In genomic region chr9:95675064-95675699, GRCm38 (mm10) we compare ENCODE assay signal across 9 mouse cellular contexts. TPM values are rescaled to one million over a fixed set of nuclear protein-coding genes. Genes with fewer than 3 reads are reported as not detected.
DNase-seq lines count a peak whose midpoint lies in the region; ATAC-seq and TF ChIP-seq lines count a peak whose summit lies in the region.
"Had no signal": no experiment of that assay in that cellular context is flagged by ENCODE, and none has a peak within 500 bp of the region (broad histone marks: within the 10 kb centered on the region; RNA-seq: fewer than 3 reads in every experiment).

No protein-coding gene starts in this region.

- H3K27ac ChIP-seq in heart, adult 2 months = peak overlapping the region; percentile 92
- no peak overlapping the region for H3K27ac ChIP-seq in heart, embryonic 12.5 days (ENCODE audit: poor library complexity, severe bottlenecking)
- peak overlapping the region; percentile 91 for H3K27ac ChIP-seq in lung, embryonic 16.5 days (ENCODE audit: low read length)
- H3K27ac ChIP-seq: limb, embryonic 12.5 days had no signal

- H3K9ac ChIP-seq in heart, adult 2 months (ENCODE audit: low read depth, low read length) = peak overlapping the region; percentile 74
- H3K9ac ChIP-seq in heart, embryonic 12.5 days = no peak overlapping the region
- no peak overlapping the region for H3K9ac ChIP-seq in lung, embryonic 16.5 days (ENCODE audit: low read length)
- H3K9ac ChIP-seq: limb, embryonic 12.5 days had no signal

- peaks cover 2% of the 10 kb centered on the region; the same call in 1 of the 2 replicates for H3K9me3 ChIP-seq in heart, embryonic 12.5 days (replicated peaks)
- H3K9me3 ChIP-seq in lung, embryonic 16.5 days (ENCODE audit: control insufficient read depth, low read length) = 0 out of 2 replicates have a peak, but pooled peaks cover 2% of the 10 kb centered on the region

- peak overlapping the region; percentile 37; the same call in 1 of the 2 replicates for H3K4me3 ChIP-seq in heart, adult 2 months
- H3K4me3 ChIP-seq in heart, embryonic 12.5 days = no peak overlapping the region
- no peak overlapping the region for H3K4me3 ChIP-seq in lung, embryonic 16.5 days (ENCODE audit: low read length)
- H3K4me3 ChIP-seq: limb, embryonic 12.5 days had no signal

- H3K36me3 ChIP-seq in heart, adult 2 months (ENCODE audit: control insufficient read depth, insufficient read depth, low read length) = no peaks in the 10 kb centered on the region
- no peaks in the 10 kb centered on the region for H3K36me3 ChIP-seq in heart, embryonic 12.5 days
- no peaks in the 10 kb centered on the region for H3K36me3 ChIP-seq in lung, embryonic 16.5 days (ENCODE audit: control insufficient read depth, insufficient read depth, low read length)

- no peaks in the 10 kb centered on the region for H3K79me2 ChIP-seq in heart, adult 2 months (replicated peaks; ENCODE audit: control insufficient read depth, insufficient read depth, low read length)

- intact Hi-C loops in heart, adult 2 months (cut with DNase I) = loop anchor here (2.0 to 5.0 kb wide), 2 partner anchors 38 to 110 kb away; partner anchors contain the start of gene Pcolce2
- intact Hi-C loops in heart, postnatal 36 days (cut with DNase I) = no loop called here

- WGBS in heart, adult 2 months = 34% methylated on average over 9 of the region's 9 CpGs
- WGBS in heart, embryonic 12.5 days = 75% methylated on average over 9 of the region's 9 CpGs
- WGBS in lung, embryonic 16.5 days = 29% methylated on average over 9 of the region's 9 CpGs

- no peaks in the 10 kb centered on the region for H3K27me3 ChIP-seq in heart, adult 2 months (ENCODE audit: control insufficient read depth, insufficient read depth, low read length)
- no peaks in the 10 kb centered on the region for H3K27me3 ChIP-seq in heart, embryonic 12.5 days (replicated peaks)
- no peaks in the 10 kb centered on the region for H3K27me3 ChIP-seq in lung, embryonic 16.5 days (ENCODE audit: control insufficient read depth, insufficient read depth, low read depth, low read length)
- H3K27me3 ChIP-seq: limb, embryonic 12.5 days had no signal

- ATAC-seq in heart, embryonic 12.5 days (ENCODE audit: insufficient number of reproducible peaks, low FRiP score) = no peak
- ATAC-seq in lung, embryonic 16.5 days (ENCODE audit: low read depth) = peak; percentile 89

- 0 out of 2 replicates have a peak, but pooled peaks have one; percentile 7 for TF ChIP-seq CTCF in heart, adult 2 months (IDR thresholded peaks at IDR 0.05)

- no peak overlapping the region for H3K4me2 ChIP-seq in heart, embryonic 12.5 days
- peak overlapping the region; percentile 41 for H3K4me2 ChIP-seq in lung, embryonic 16.5 days (ENCODE audit: low read depth, low read length)
- H3K4me2 ChIP-seq: limb, embryonic 12.5 days had no signal

- peak; percentile 80 to 87 for DNase-seq in heart, adult 2 months
- peak; percentile 84 for DNase-seq in adipocyte (ENCODE audit: low spot score)
- DNase-seq in cerebellum, postnatal 36 days = peak; percentile 71 to 74
- peak; percentile 74 to 83 for DNase-seq in heart, postnatal 36 days
- no peak for DNase-seq in thymus, postnatal 36 days
- no peak for DNase-seq in thymus, postnatal 10 days (ENCODE audit: low spot score in 2 of 2)

- peak; percentile 41; the same call in 1 of the 2 replicates for TF ChIP-seq POLR2A in heart, adult 2 months (IDR thresholded peaks at IDR 0.05; ENCODE audit: insufficient read depth, low read depth, low read length)

- peak; percentile 73; the same call in 1 of the 2 replicates for TF ChIP-seq EP300 in heart, adult 2 months (IDR thresholded peaks at IDR 0.05; ENCODE audit: insufficient read depth, low read depth, low read length)

- peaks cover 1% of the 10 kb centered on the region; the same call in 1 of the 2 replicates for H3K4me1 ChIP-seq in heart, adult 2 months (ENCODE audit: control insufficient read depth, insufficient read depth, low read length)
- H3K4me1 ChIP-seq in heart, embryonic 12.5 days (replicated peaks) = no peaks in the 10 kb centered on the region
- H3K4me1 ChIP-seq in lung, embryonic 16.5 days (replicated peaks; ENCODE audit: control insufficient read depth, insufficient read depth, low read length) = peaks cover 16% of the 10 kb centered on the region; the same call in 1 of the 2 replicates
- H3K4me1 ChIP-seq: limb, embryonic 12.5 days had no signal

RNA-seq across cellular contexts. Expression of gene Pcolce2, which starts 37.8 kb away (rescaled TPM):
- total RNA-seq in heart, adult 2 months (2021) = 10 to 100 TPM; 27.8 to 28.7 TPM
- 3.0 and 3.9 TPM in 2 replicates for polyA plus RNA-seq in heart, adult 2 months (2012; rRNA removed)
- 0.24 and 0.42 TPM in 2 replicates for polyA plus RNA-seq in heart, embryonic 12.5 days (2016; fragmentation: Nextera tagmentation; extraction: Ambion mirVana)
- 10 to 100 TPM; 30.9 to 38.1 TPM for total RNA-seq in heart, postnatal 36 days (2021)
- 8.7 and 9.3 TPM in 2 replicates for polyA plus RNA-seq in lung, embryonic 16.5 days (2015; fragmentation: Nextera tagmentation; extraction: Ambion mirVana)

Comparison
In these comparisons a context has a peak if more than half of its experiments do, and no peak if none do; other contexts are left out.
1. DNase-seq: peak in heart, adult 2 months (2 of 2), adipocyte (single experiment), cerebellum, postnatal 36 days (2 of 2) and heart, postnatal 36 days (2 of 2); none in thymus, postnatal 36 days (0 of 2) and thymus, postnatal 10 days (0 of 2).